Mouse (Mus musculus) small intestine, adult 2 months (tissue): ENCODE data around the gene Ptgfrn.

Experiments
- CTCF ChIP-seq: fragments of 200-500 bp; IDR thresholded peaks from 2 replicates; pipeline ENCODE4 v1.5.1; 2012; ENCODE audit warnings: low read depth, mild to moderate bottlenecking, control low read depth, inconsistent platforms, low read length, moderate library complexity, mixed read lengths; ENCODE audit not compliant: insufficient replicate concordance, insufficient read length; ENCODE audit errors: extremely low read depth
- POLR2A ChIP-seq: fragments of 200-500 bp; IDR thresholded peaks from 2 replicates; pipeline ENCODE4 v1.6.1; 2012; ENCODE audit warnings: low read depth, mild to moderate bottlenecking, control low read depth, inconsistent platforms, low read length, moderate library complexity

DNA sequence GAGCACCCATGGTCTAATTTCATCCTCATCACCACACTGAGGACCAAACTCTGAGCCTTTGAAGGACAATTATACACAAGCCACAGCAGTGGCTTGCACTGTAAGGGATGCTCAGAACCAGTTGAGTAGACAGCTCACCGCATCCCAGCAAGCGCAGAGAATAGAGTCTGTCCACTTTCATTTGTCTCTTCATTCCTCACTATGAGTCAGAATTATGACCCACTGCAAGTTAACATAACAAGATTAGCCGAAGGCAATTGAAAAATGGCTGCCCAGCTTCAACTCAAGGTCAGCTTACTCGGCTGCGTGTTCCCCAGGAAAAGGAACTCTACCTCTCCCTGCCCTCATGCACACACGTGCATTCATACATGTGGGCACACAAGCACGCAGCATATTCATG lies 94.0 kb downstream of the Ptgfrn start:
- TF ChIP-seq CTCF (no peak), POLR2A (no peak)
